Mouse (Mus musculus) adrenal gland, adult 2 months (tissue): ENCODE measurements around the gene Unc45b. TPM values are rescaled to one million over a fixed set of nuclear protein-coding genes. Genes with fewer than 3 reads are reported as not detected.

Experiments used
- microRNA-seq, 2 experiments: library from miRNA; unstranded; fragments of <30 nt; microRNA quantifications; one replicate each; pipeline ENCODE4 v1.2.0; 2021
- polyA plus RNA-seq: library from polyadenylated mRNA; depleted of rRNA; stranded (reverse); fragments of >200 nt; gene quantifications from 2 replicates; pipeline ENCODE4 v1.2.3, GENCODE M21; 2012; rRNA removed
- total RNA-seq, 2 experiments: library from RNA; stranded (reverse); gene quantifications; 2 replicates each; pipeline ENCODE4 v1.2.3; 2021

The Unc45b gene
- total and polyA plus RNA-seq, 3 experiments, result 4.6 to 14.3 (median 5.2) TPM

Small RNAs within 50 kb of the gene (microRNA-seq; reads per million reads assigned to microRNA genes)
- 0 reads per million in 2 experiments for gene Mir7679

Other genes starting within 250 kb of the Unc45b start
- under 1 TPM; 0.46 to 0.83 TPM for gene Cct6b, start 146.2 kb upstream of the Unc45b start, total RNA-seq
- 0.08 TPM in 1 of 2 replicates, not detected in the other for gene Cct6b, start 146.2 kb upstream of the Unc45b start, polyA plus RNA-seq
- gene Zfp830, start 146.2 kb upstream of the Unc45b start, total RNA-seq, result 10 to 100 TPM; 18.0 to 21.9 TPM
- gene Zfp830, start 146.2 kb upstream of the Unc45b start, polyA plus RNA-seq, result 1.7 and 3.6 TPM in 2 replicates
- 10 to 100 TPM; 19.2 to 27.5 TPM for gene Lig3, start 129.4 kb upstream of the Unc45b start, total RNA-seq
- gene Lig3, start 129.4 kb upstream of the Unc45b start, polyA plus RNA-seq, result 8.1 and 10.7 TPM in 2 replicates
- gene Rffl, start 39.3 kb upstream of the Unc45b start, total RNA-seq, result 10 to 100 TPM in 1 of 2 experiments, 1 to 10 TPM in 1; 5.3 to 10.6 TPM
- gene Rffl, start 39.3 kb upstream of the Unc45b start, polyA plus RNA-seq, result 6.5 and 7.4 TPM in 2 replicates
- 10 to 100 TPM in 1 of 2 experiments, 1 to 10 TPM in 1; 9.3 to 16.7 TPM for gene Rad51d, start 19.9 kb upstream of the Unc45b start, total RNA-seq
- gene Rad51d, start 19.9 kb upstream of the Unc45b start, polyA plus RNA-seq, result 8.8 and 9.4 TPM in 2 replicates
- under 1 TPM in 1 of 2 experiments, not detected in 1; 0.24 TPM for gene Fndc8, start 18.4 kb upstream of the Unc45b start, total RNA-seq
- gene Fndc8, start 18.4 kb upstream of the Unc45b start, polyA plus RNA-seq, result 0.24 and 0.44 TPM in 2 replicates
- gene Nle1, start 2.1 kb upstream of the Unc45b start, total RNA-seq, result 10 to 100 TPM; 16.6 to 17.0 TPM
- gene Nle1, start 2.1 kb upstream of the Unc45b start, polyA plus RNA-seq, result 33.1 and 34.4 TPM in 2 replicates
- 10 to 100 TPM; 28.3 to 32.7 TPM for gene Slfn5, start 40.8 kb downstream of the Unc45b start, total RNA-seq
- gene Slfn5, start 40.8 kb downstream of the Unc45b start, polyA plus RNA-seq, result 2.2 and 2.3 TPM in 2 replicates
- gene Slfn9, start 81.3 kb downstream of the Unc45b start, total RNA-seq, result 1 to 10 TPM; 5.3 to 7.5 TPM
- 0.91 and 1.2 TPM in 2 replicates for gene Slfn9, start 81.3 kb downstream of the Unc45b start, polyA plus RNA-seq
- gene Slfn8, start 110.3 kb downstream of the Unc45b start, total RNA-seq, result 1 to 10 TPM; 1.6 to 1.7 TPM
- gene Slfn8, start 110.3 kb downstream of the Unc45b start, polyA plus RNA-seq, result 0.48 and 0.77 TPM in 2 replicates
- gene Slfn2, start 154.6 kb downstream of the Unc45b start, total RNA-seq, result 1 to 10 TPM; 4.5 to 4.9 TPM
- gene Slfn2, start 154.6 kb downstream of the Unc45b start, polyA plus RNA-seq, result 0.99 and 1.2 TPM in 2 replicates
- gene Slfn1, start 206.3 kb downstream of the Unc45b start, total RNA-seq, result under 1 TPM; 0.14 to 0.40 TPM
- 0.15 and 0.22 TPM in 2 replicates for gene Slfn1, start 206.3 kb downstream of the Unc45b start, polyA plus RNA-seq